Mouse (Mus musculus): ENCODE measurements around the gene Mat2a.
A peak's percentile ranks its signal among the peaks of the same experiment; 100 is the strongest.
"Not testable (repeated sequence)": the region's sequence is repeated elsewhere in the genome, so short reads cannot be mapped to it uniquely, and the experiment has no call there.

Gene Mat2a

GRCm38 (mm10) chr6:72454833-72455373 lies 15.5 kb upstream of the Mat2a start:
- DNase-seq = peak; percentile 16

GRCm38 (mm10) chr6:72454072-72454746 lies 14.9 kb upstream of the Mat2a start:
- DNase-seq = no peak

GRCm38 (mm10) chr6:72453578-72453977 lies 14.2 kb upstream of the Mat2a start:
- no peak for DNase-seq

- DNase-seq = no peak
These were observed 13.0 kb upstream of the Mat2a start for GRCm38 (mm10) chr6:72452329-72452728.

- DNase-seq = not testable (repeated sequence)
These were observed 12.4 kb upstream of the Mat2a start for GRCm38 (mm10) chr6:72451778-72452177.

- DNase-seq = no peak
These were observed 8.1 kb upstream of the Mat2a start for GRCm38 (mm10) chr6:72447487-72447886.

- DNase-seq = no peak
These were observed 5.7 kb upstream of the Mat2a start for GRCm38 (mm10) chr6:72445011-72445410.

GRCm38 (mm10) chr6:72442921-72443604 lies 3.7 kb upstream of the Mat2a start:
- DNase-seq = no peak

GRCm38 (mm10) chr6:72440186-72440990 lies 1.0 kb upstream of the Mat2a start:
- DNase-seq = peak; percentile 35

GRCm38 (mm10) chr6:72438862-72439354 lies 450 bp downstream of the Mat2a start:
- DNase-seq = peak; percentile 90

GRCm38 (mm10) chr6:72438226-72438625 lies 1.1 kb downstream of the Mat2a start:
- no peak for DNase-seq

- no peak for DNase-seq
These were observed 7.2 kb downstream of the Mat2a start for GRCm38 (mm10) chr6:72432153-72432552.

GRCm38 (mm10) chr6:72430989-72431921 lies 8.1 kb downstream of the Mat2a start:
- DNase-seq = no peak

- no peak for DNase-seq
These were observed 10.1 kb downstream of the Mat2a start for GRCm38 (mm10) chr6:72429061-72429842.

- DNase-seq = peak; percentile 83
These were observed 11.3 kb downstream of the Mat2a start for GRCm38 (mm10) chr6:72428036-72428435.

GRCm38 (mm10) chr6:72425646-72426045 lies 13.7 kb downstream of the Mat2a start:
- no peak for DNase-seq

- DNase-seq = no peak
These were observed 18.5 kb downstream of the Mat2a start for GRCm38 (mm10) chr6:72420901-72421300.

GRCm38 (mm10) chr6:72419806-72420205 lies 19.6 kb downstream of the Mat2a start:
- no peak for DNase-seq

GRCm38 (mm10) chr6:72418279-72418678 lies 21.1 kb downstream of the Mat2a start:
- DNase-seq = no peak

- DNase-seq = no peak
These were observed 23.2 kb downstream of the Mat2a start for GRCm38 (mm10) chr6:72415964-72416772.

Data from right cerebral cortex, postnatal 4 days (tissue).